Mouse (Mus musculus): ENCODE results near the gene Copg2.

DNA sequence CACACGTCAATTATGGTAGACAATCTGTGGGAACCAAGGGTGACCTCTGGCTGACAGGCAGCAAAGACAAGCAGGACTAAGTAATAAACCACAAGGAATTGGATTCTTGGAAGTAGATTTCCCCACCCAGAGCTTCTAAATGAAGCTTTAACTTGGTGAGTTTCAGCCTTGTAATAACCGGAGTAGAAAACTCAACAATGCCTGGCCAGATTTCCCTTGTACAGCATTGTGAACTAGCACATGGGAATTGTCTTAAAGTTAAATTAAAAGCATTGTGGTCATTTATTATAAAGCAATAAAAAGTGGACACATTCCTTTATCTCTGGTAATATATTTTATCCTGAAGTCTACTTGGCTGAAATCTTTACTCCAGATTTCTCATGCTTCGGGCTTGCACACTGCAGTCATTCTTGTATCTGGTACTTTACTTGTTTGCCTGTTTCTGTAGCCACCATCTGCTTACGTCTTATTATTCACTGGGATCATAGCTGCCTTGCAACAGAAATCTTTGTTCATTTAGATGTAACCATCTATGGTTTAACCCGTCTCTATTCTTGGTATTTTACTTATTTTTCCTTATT, 181.6 kb downstream of the Copg2 start:
- TF ChIP-seq CTCF (IDR thresholded peaks at IDR 0.05; ENCODE audit: extremely low read depth, insufficient read depth, insufficient read length, insufficient replicate concordance) (no peak), POLR2A (IDR thresholded peaks at IDR 0.05; ENCODE audit: low read depth, low read length) (no peak)
